Mouse (Mus musculus) G1E (cell line): Measurements from ENCODE around the gene Frzb. TPM values are rescaled to one million over a fixed set of nuclear protein-coding genes. Genes with fewer than 3 reads are reported as not detected.
"Not testable (repeated sequence)": the region's sequence is repeated elsewhere in the genome, so short reads cannot be mapped to it uniquely, and the experiment has no call there.

Experiments used
- ATAC-seq: 2 replicates; pipeline ENCODE4 v1.8.0; 2016; ENCODE audit warnings: mild to moderate bottlenecking; ENCODE audit not compliant: insufficient number of reproducible peaks, poor library complexity, low FRiP score, severe bottlenecking; ENCODE audit errors: extremely low read depth
- DNase-seq: peaks from one replicate; pipeline ENCODE4 v3.0.0; 2012; ENCODE audit warnings: low spot score
- H3K27me3 ChIP-seq: 2 replicates; pipeline ENCODE4 v1.6.1; 2012; ENCODE audit warnings: mild to moderate bottlenecking, low read length, inconsistent platforms; ENCODE audit not compliant: insufficient read depth
- H3K36me3 ChIP-seq: replicated peaks from 2 replicates; pipeline ENCODE3; 2012; ENCODE audit warnings: mild to moderate bottlenecking, inconsistent platforms
- H3K4me1 ChIP-seq: 2 replicates; pipeline ENCODE4 v1.6.1; 2012; ENCODE audit warnings: low read depth, low read length, inconsistent platforms, mixed read lengths; ENCODE audit not compliant: insufficient read depth
- H3K4me3 ChIP-seq: 2 replicates; pipeline ENCODE4 v1.5.1; 2012; ENCODE audit warnings: low read depth, mild to moderate bottlenecking, inconsistent platforms, low read length, moderate library complexity, mixed read lengths
- H3K9me3 ChIP-seq: replicated peaks from 2 replicates; pipeline ENCODE4 v1.6.1; 2012; ENCODE audit warnings: inconsistent platforms
- CTCF ChIP-seq: IDR thresholded peaks from 2 replicates; pipeline ENCODE4 v1.5.1; 2012; ENCODE audit warnings: low read depth, low read length, inconsistent platforms, mixed read lengths
- GATA1 ChIP-seq: IDR thresholded peaks from 2 replicates; pipeline ENCODE4 v1.6.1; 2012; ENCODE audit warnings: borderline replicate concordance, low read length, inconsistent platforms, mixed read lengths
- GATA2 ChIP-seq: IDR thresholded peaks from 2 replicates; pipeline ENCODE4 v1.6.1; 2012; ENCODE audit warnings: low read depth, low read length, inconsistent platforms, borderline replicate concordance
- POLR2AphosphoS5 ChIP-seq: IDR thresholded peaks from 2 replicates; pipeline ENCODE4 v1.6.1; 2012; ENCODE audit warnings: low read depth, low read length, inconsistent platforms; ENCODE audit not compliant: insufficient replicate concordance
- TAL1 ChIP-seq: conservative IDR thresholded peaks from 2 replicates; pipeline ENCODE4 v1.6.1; 2012; ENCODE audit warnings: low read depth, low read length, inconsistent platforms, mixed read lengths
- polyA plus RNA-seq: library from polyadenylated mRNA; stranded (reverse); fragments of >175 nt; gene quantifications from 2 replicates; pipeline ENCODE4 v1.2.3, GENCODE M21; 2012
- total RNA-seq, 2 experiments: library from RNA; stranded (forward) in 1 of 2; stranded (reverse) in 1 of 2; fragments of 200-1000 nt in 1 of 2; fragments of >200 nt in 1 of 2; fragmentation: Nextera tagmentation in 1 of 2; gene quantifications; 2 replicates each; pipeline ENCODE4 v1.2.3; 2014 to 2017

Frzb gene
- total RNA-seq (2014; fragmentation: Nextera tagmentation) = not detected in 2 replicates
- total RNA-seq (2017) = 0.05 and 0.17 TPM in 2 replicates
- 0.02 TPM in 1 of 2 replicates, not detected in the other for polyA plus RNA-seq

DNA sequence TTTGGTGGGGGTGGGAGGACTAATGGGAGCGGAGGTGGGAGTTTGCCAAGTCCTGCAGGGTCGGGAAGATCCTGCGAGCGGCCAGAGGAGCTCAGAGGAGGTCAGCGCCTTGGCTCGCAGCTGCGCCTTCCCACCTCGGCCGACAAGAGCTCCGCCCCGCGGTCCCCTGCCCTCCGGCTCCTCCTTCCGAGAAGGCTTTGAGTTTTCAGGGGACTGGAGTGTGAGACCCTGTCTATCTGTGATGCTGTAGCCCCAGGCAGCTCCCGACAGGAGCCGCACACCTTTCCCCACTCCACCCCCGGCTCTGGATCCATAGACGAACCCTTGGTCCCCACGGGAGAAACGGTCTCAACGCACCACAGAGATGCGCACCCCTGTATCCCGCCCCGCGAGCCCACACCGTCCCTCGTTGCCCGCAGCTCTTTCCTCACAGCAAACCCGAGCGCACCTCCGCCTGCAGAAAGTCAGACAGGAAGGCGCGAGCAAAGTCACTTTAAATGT is at the start of gene Frzb:
Frzb (minus strand) TSS at position 335 of the 501 bp plus-strand sequence.
- peaks cover 11% of the 10 kb centered on the region for H3K4me1 ChIP-seq
- no peaks in the 10 kb centered on the region for H3K9me3 ChIP-seq
- no peak for ATAC-seq
- DNase-seq = no peak
- H3K36me3 ChIP-seq = no peaks in the 10 kb centered on the region
- peaks cover 23% of the 10 kb centered on the region for H3K27me3 ChIP-seq
- TF ChIP-seq GATA1 (no peak), GATA2 (no peak), CTCF (no peak), POLR2AphosphoS5 (no peak), TAL1 (no peak)
- peak within 1 kb of the TSS; percentile 16; the same call in 1 of the 2 replicates for H3K4me3 ChIP-seq

DNA sequence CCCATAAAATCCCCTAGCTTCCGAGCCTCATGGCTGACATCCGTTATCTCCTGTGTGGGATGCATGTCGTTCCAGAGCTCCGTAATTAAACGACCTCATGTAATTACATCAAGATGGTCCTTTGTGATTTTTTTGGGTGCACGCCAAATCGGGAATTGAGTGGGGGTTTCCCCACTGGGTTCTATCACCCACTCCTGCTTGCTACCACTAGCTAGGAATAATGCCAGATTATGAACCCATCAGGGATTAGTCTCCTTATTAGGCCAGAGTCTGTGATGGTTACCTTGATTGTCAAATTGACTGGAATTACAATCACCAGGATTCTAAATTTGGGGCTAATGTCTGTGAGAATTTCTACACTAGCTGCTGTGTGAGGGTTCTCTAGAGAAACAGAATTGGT is 47.9 kb upstream of the Frzb start:
- not testable (repeated sequence) for DNase-seq, H3K27me3 ChIP-seq, H3K4me1 ChIP-seq, ATAC-seq, H3K36me3 ChIP-seq, H3K4me3 ChIP-seq, H3K9me3 ChIP-seq

DNA sequence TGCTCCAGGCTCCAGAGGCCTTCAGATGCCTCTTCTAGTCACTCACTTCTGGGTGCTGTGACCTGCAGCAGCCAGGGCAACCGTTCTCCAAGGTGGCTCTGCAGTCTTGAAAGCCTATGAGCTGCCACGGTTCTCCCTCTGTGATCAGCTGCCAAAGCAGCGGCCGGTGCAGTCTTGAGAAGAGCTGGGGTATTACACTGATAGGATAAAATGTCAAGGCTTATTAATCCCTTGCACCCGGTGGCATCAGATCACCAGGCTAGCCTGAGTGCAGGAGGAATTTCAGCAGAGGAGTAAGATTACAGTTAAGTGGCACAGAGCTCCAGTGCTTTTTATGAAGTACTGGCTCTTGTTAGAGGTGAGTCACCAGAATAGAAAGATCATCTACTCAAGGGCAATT is 39.4 kb upstream of the Frzb start:
- no peak for DNase-seq
- Histone ChIP-seq H3K9me3 (no peaks in the 10 kb centered on the region), H3K4me3 (no peak overlapping the region), H3K36me3 (no peaks in the 10 kb centered on the region), H3K27me3 (peaks cover 10% of the 10 kb centered on the region), H3K4me1 (no peaks in the 10 kb centered on the region)
- ATAC-seq = no peak
- TF ChIP-seq TAL1 (no peak), CTCF (no peak), POLR2AphosphoS5 (no peak), GATA2 (no peak), GATA1 (no peak)

DNA sequence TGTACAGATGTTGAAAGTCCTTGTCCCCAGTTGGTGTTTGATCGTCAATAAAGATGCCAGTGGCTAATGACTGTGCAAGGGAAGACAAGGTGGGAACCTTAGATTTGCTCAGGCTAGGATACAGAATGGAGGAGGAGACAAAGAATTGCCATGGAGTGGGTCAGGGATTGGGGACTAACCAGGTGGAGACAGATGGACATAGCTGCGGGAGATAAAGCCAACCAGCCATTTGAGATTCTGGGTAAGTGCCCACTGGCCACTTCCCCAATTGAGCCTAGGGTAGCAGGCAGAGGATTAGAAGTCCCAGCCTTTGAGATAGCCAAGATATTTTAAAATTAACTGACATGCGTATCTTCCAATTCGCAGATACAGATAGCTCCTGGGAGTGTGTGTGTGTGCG is 37.5 kb upstream of the Frzb start:
- DNase-seq (no peak), ATAC-seq (no peak)
- Histone ChIP-seq H3K9me3 (no peaks in the 10 kb centered on the region), H3K27me3 (peaks cover 13% of the 10 kb centered on the region), H3K4me1 (no peaks in the 10 kb centered on the region), H3K36me3 (no peaks in the 10 kb centered on the region), H3K4me3 (no peak overlapping the region)
- no peak for TF ChIP-seq TAL1
- no peak for TF ChIP-seq CTCF
- TF ChIP-seq POLR2AphosphoS5 = no peak
- no peak for TF ChIP-seq GATA1
- no peak for TF ChIP-seq GATA2

DNA sequence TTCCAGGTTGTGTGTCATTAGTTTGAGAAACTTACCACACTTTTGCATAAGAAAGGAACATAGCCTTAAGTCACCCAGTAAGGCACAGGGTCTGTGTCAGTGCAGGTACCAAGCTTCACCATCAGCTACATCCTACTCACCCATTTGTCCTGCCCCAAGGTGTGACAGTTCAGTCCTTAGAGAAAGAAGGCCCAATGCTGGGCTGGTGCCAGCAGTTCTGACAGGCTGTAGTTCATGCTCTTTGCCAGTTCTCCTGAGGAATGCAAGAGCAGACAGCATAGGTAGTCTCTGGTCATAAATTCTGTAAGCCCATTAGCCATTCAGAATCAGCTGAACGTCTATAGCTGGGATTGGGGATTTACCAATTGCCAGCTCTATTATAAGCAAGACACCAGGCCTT is 28.4 kb upstream of the Frzb start:
- no peak for ATAC-seq
- DNase-seq = no peak
- H3K4me1 ChIP-seq = peaks cover 18% of the 10 kb centered on the region
- TF ChIP-seq TAL1 = no peak
- TF ChIP-seq CTCF = no peak
- no peak for TF ChIP-seq POLR2AphosphoS5
- TF ChIP-seq GATA2 = no peak
- no peak for TF ChIP-seq GATA1
- no peaks in the 10 kb centered on the region for H3K9me3 ChIP-seq
- no peaks in the 10 kb centered on the region for H3K27me3 ChIP-seq
- H3K36me3 ChIP-seq = no peaks in the 10 kb centered on the region
- no peak overlapping the region for H3K4me3 ChIP-seq

DNA sequence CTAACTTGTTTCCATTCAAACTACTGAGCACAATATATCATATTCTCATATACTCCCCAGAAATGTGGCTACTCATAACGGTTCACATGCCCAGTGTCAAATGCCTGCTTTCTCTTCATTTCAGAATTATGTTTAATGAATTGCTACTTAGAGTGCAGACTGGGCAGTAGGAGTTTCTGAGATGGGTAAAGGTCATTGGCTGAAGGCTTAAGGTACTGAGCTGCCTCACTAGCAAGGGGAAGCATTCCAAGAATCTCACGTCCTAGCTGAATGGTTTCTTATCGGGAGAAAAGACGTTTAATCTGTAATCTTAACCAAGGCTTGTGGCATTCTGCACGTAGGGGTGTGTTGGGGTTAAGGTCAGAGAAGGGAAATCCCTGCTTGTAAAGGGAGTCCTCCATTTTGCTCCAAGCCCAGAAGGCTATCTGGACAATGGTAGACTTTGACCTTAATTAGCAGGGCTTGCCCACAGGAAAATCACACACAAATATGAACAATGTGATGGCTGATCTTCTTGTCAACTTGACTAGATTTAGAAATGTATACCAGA is 26.9 kb upstream of the Frzb start:
- Histone ChIP-seq H3K9me3 (no peaks in the 10 kb centered on the region), H3K36me3 (no peaks in the 10 kb centered on the region), H3K27me3 (no peaks in the 10 kb centered on the region), H3K4me1 (peaks cover 18% of the 10 kb centered on the region), H3K4me3 (no peak overlapping the region)
- ATAC-seq = peak; percentile 28; the same call in 1 of the 2 replicates
- no peak for DNase-seq
- TF ChIP-seq POLR2AphosphoS5 (no peak), CTCF (no peak), GATA1 (no peak), GATA2 (no peak), TAL1 (no peak)

DNA sequence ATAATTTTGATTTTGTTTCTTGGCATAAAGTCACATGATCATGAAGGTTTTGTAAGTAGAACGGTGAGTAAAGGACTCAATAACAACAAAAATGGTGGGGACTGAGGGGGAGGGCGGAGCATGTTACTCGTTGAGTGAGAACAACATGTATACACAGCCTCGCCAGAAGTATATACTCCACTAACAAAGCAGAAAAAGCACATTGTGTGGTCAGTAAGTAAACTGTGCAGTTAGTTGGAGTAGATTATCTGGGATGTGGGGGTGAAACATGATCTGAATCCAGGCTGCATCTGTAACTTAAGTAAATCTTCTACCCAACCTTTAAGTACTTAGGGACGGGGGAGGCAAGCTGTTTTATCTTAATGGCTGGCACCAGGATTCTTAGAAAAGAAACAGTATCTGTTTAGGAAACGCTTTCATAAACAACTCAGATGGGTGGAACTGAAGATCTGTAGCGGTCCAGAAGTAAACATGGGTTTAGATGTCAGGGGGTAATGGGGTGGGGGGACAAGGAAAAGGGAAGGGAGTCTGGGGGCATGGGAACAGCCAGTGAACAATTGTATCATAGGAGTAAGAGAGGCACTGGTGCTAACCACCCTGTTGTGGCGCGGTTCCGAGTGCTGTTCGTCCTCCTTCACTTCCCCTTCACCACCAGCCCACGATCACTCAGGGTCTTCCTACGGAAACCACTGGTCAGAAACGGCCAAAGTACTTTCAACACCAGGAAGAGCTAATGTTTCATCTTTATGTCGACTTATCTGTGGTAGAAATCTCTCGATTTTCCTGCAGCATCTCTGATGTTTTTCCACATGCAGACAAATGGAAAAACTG is 18.8 kb upstream of the Frzb start:
- no peaks in the 10 kb centered on the region for H3K27me3 ChIP-seq
- H3K4me1 ChIP-seq = no peaks in the 10 kb centered on the region
- no peak for ATAC-seq
- H3K9me3 ChIP-seq = no peaks in the 10 kb centered on the region
- no peak for DNase-seq
- no peak overlapping the region for H3K4me3 ChIP-seq
- TF ChIP-seq POLR2AphosphoS5 (no peak), GATA1 (no peak), TAL1 (no peak), CTCF (no peak), GATA2 (no peak)
- no peaks in the 10 kb centered on the region for H3K36me3 ChIP-seq
